Mouse (Mus musculus) urinary bladder, adult 18-20 months (tissue): ENCODE results near the gene Spem2.
"Not testable (repeated sequence)": the region's sequence is repeated elsewhere in the genome, so short reads cannot be mapped to it uniquely, and the experiment has no call there.

ENCODE experiments used
- DNase-seq, 2 experiments: peaks; one replicate each; pipeline ENCODE4 v3.0.0; 2022; ENCODE audit warnings: low spot score in 2 of 2, mixed read lengths in 2 of 2

Gene Spem2

GRCm38 (mm10) chr11:69818365-69818764 is at the start of gene Spem2:
Spem2 (minus strand) TSS chr11:69818465.
- DNase-seq = no peak

DNA sequence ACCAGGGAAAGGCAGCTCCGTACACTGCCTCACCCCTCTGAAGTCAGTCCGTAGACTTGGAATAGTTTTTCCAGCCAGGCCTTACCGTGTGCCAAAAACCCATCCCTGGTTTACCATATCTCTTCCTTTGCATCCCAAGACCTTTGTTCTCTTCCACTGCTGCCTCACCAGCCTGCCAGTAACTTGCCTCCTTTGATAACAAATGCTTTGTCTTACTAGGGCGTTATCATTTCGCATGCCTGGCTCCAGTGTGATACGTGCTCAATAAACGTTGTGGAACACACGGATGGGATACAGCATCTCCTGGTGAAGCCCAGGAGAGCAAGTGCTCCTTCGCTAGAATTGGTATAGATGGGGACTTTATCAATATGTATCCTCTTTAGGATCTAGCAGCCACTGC is 49.1 kb upstream of the Spem2 start:
- no peak for DNase-seq

DNA sequence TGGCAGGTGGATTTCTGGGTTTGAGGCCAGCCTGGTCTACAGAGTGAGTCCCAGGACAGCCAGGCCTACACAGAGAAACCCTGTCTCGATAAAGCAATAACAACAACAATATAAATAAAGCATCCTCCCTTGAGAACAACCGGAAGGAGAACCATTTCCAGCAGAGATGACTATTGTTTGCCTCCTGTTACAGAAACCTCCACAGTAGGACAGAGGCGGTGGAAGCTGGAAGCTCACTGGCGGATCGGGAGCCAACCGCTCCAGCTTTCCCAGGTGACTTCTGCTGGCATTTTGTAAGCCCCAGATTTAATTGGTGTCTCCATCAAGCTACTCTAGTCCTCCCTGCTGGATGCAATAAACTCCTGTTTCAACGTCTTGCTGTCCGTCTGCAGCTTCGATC is 47.3 kb upstream of the Spem2 start:
- no peak for DNase-seq

DNA sequence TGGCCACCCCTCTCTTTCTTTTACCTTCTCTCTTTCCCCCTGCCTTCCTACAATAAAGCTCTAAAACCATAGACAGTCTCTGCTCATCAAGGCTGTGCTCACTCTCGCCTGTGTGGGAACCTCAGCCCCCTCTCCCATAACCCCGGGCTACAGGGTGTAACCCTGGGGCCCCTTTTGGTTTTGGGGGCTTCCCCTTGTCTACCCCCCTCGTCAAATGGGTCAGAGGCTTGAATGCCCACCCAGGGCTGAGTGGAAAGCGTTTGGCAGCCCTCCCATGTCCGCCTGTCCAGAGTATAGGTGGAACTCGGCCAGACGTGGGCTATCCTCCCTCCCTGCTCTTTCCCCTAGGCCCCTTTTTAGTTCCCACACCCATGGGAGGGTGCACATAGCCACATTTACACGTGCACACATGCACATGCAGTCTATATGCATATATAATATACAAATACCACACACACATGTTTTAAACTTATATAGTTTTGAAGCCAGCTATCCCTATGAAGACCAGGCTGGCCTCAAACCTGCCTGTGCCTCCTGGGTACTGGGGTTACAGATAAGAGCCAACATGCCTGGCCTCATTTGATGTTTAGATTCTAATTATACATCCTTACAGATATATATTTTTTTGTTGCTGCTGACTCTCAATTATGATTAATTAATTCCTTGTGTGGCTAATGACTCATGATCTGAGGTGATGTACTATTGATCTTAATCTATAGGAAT is 46.0 kb upstream of the Spem2 start:
- DNase-seq = no peak

DNA sequence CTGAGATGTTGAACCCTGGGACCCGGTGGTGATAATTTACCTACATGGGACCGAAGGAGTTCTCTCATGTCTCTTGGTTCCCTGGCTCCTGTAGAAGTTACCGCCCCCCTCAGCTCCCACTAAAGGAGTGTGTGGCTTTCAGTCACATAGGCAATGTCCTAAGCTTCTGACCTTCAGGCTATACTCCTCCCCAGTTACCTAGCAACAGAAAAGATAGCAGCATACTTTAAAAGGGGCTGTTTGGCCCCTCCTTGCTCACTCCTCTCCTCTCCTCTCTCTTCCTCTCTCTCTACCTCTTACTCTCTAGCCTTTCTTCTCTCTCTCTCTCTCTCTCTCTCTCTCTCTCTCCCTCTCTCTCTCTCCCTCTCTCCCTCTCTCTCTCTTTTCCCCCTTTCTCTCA is 45.5 kb upstream of the Spem2 start:
- not testable (repeated sequence) for DNase-seq

GRCm38 (mm10) chr11:69858113-69858998 is 40.1 kb upstream of the Spem2 start, which contains the start of gene Tnk1:
Tnk1 (minus strand) TSS chr11:69858730.
- peak in 1 of 2 experiments; percentile 70 for DNase-seq

DNA sequence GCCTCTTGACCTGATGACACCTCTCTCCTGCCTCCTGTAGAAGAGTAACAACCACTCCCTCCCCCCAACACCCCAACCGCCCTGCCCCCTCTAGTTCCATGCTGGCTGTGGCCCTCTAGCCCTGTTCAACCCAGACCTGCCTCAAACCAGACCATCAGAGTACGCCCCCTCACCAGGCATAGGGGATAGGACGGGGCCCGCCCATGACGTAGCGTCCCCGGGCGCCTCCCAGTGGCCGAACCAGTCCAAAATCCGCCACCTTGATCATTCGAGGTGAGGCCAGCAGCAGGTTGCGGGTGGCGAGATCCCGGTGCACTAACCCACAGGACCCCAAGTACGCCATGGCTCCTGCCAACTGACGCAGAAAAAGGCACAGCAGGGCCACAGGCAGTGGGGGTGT is 37.1 kb upstream of the Spem2 start:
- DNase-seq = no peak

DNA sequence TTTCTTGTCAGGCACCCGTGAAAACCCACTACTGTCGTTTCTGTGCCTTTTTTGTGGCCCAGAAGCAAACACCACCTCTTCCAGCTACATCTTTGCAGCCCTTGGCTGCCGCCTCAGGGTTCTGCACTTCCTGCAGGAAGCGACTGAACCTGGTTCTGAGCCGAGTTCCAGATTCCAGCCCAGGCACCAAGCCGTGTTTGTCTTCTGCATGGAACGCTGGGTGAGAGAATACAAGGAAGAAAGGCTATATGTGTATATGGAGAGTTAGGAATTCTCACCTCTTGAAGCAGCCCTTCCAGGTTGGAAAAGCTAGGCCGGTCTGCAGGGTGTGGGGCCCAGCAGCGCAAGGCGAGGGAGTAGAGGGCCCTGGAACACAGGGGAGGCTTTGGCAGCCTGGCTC is 36.4 kb upstream of the Spem2 start:
- DNase-seq = no peak

- no peak for DNase-seq
These were observed 35.7 kb upstream of the Spem2 start for GRCm38 (mm10) chr11:69853994-69854393.

GRCm38 (mm10) chr11:69850754-69851153 is 32.5 kb upstream of the Spem2 start:
- no peak for DNase-seq

DNA sequence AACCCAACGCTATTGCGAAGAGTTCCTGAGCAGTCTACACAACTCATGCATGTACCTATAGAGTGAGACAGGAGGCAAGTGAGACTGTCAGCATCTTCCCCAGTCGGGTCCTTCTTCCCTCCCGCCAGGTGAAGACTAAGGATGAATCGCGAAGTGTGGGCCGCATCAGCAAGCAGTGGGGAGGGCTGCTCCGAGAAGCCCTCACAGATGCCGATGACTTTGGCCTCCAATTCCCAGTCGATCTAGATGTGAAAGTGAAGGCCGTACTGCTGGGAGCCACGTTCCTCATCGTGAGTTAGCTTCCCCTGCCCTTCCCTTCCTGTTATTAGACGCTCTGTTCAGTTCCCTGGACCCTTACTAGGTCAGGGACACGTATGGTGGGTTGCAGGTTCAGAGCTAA is 31.6 kb upstream of the Spem2 start:
- no peak for DNase-seq

- DNase-seq = no peak
These were observed 30.9 kb upstream of the Spem2 start for GRCm38 (mm10) chr11:69849128-69849527.

- no peak for DNase-seq
These were observed 29.8 kb upstream of the Spem2 start for GRCm38 (mm10) chr11:69848021-69848420.

GRCm38 (mm10) chr11:69846738-69847688 is 28.7 kb upstream of the Spem2 start:
- DNase-seq = peak; percentile 40 to 48

- DNase-seq = peak; percentile 87 to 94
These were observed 28.0 kb upstream of the Spem2 start, which contains the start of gene Plscr3 for GRCm38 (mm10) chr11:69846198-69846680. Plscr3 (plus strand) TSS chr11:69846376.

GRCm38 (mm10) chr11:69838714-69839104 is 20.4 kb upstream of the Spem2 start:
- DNase-seq = no peak

GRCm38 (mm10) chr11:69837952-69838713 is 19.9 kb upstream of the Spem2 start, which contains the start of gene Tmem256:
Tmem256 (plus strand) TSS chr11:69838514.
- DNase-seq = peak; percentile 90 to 92

GRCm38 (mm10) chr11:69837604-69837951 is 19.3 kb upstream of the Spem2 start, which contains the start of gene Nlgn2:
Nlgn2 (minus strand) TSS chr11:69837784.
- DNase-seq = no peak

DNA sequence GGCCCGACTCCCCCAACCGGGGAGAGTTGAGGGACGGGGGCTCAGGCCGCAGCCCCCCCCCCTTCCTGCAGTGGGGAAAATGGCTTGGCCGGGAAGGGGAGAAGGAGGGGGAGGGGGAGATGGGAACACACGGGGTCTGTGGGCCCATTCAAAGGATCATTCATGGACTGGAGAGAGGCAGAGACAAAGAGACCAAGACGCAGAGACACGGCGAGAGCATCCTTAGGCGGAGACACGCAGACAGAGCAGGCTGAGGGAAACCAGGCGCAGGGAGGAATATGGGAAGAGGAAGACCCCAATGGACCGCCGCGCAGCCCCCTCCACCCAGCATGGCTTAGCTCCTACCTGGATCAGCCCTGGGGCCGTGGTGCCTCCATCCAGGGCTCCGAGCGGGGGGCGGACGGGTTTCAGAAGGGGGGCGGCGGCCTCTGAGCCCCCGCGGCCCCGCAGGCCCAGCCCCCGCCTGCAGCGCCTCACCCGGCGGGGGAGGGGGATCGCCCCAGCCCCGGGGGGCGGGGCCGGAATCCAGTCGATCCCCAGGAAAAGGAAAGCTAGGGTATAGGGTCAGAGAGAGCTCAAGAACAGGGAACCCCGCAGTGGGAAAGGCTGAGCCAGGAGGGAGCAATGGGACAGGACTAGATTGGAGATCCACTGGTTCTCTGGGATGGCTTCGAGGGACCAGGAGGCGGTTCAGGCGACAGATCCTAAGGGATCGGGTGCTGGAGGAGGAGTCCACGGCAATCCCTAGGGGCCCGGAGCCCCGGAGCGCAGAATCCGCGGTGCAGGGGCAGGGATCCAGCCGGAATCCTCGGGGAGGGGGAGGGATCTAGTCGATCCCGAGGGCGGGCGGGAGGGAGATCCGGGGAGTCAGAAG is 18.7 kb upstream of the Spem2 start:
- DNase-seq = peak in 1 of 2 experiments; percentile 52

- DNase-seq = no peak
These were observed 17.7 kb upstream of the Spem2 start for GRCm38 (mm10) chr11:69835966-69836335.
